Mouse (Mus musculus): ENCODE results near the gene Epn2.

Epn2 gene

GRCm38 (mm10) chr11:61578983-61579877 lies at the start of gene Epn2:
Gene Epn2 (minus strand): TSS chr11:61579687.
- no peak for DNase-seq (ENCODE audit: low spot score)

- DNase-seq (ENCODE audit: low spot score): no peak
These were observed 47.0 kb upstream of the Epn2 start for GRCm38 (mm10) chr11:61626509-61626908.

GRCm38 (mm10) chr11:61625136-61625535 lies 45.6 kb upstream of the Epn2 start:
- DNase-seq (ENCODE audit: low spot score): no peak

- no peak for DNase-seq (ENCODE audit: low spot score)
These were observed 41.3 kb upstream of the Epn2 start for GRCm38 (mm10) chr11:61620762-61621161.

- DNase-seq (ENCODE audit: low spot score): peak; percentile 63
These were observed 40.8 kb upstream of the Epn2 start for GRCm38 (mm10) chr11:61620254-61620670.

GRCm38 (mm10) chr11:61619791-61620241 lies 40.3 kb upstream of the Epn2 start:
- no peak for DNase-seq (ENCODE audit: low spot score)

GRCm38 (mm10) chr11:61619356-61619755 lies 39.9 kb upstream of the Epn2 start:
- no peak for DNase-seq (ENCODE audit: low spot score)

- no peak for DNase-seq (ENCODE audit: low spot score)
These were observed 39.1 kb upstream of the Epn2 start for GRCm38 (mm10) chr11:61618571-61618970.

GRCm38 (mm10) chr11:61618131-61618530 lies 38.6 kb upstream of the Epn2 start:
- DNase-seq (ENCODE audit: low spot score): no peak

- DNase-seq (ENCODE audit: low spot score): no peak
These were observed 37.9 kb upstream of the Epn2 start for GRCm38 (mm10) chr11:61617293-61617975.

GRCm38 (mm10) chr11:61616523-61617292 lies 37.2 kb upstream of the Epn2 start:
- DNase-seq (ENCODE audit: low spot score): no peak

- DNase-seq (ENCODE audit: low spot score): no peak
These were observed 36.4 kb upstream of the Epn2 start for GRCm38 (mm10) chr11:61615686-61616522.

GRCm38 (mm10) chr11:61614401-61614800 lies 34.9 kb upstream of the Epn2 start:
- no peak for DNase-seq (ENCODE audit: low spot score)

GRCm38 (mm10) chr11:61612116-61612635 lies 32.7 kb upstream of the Epn2 start:
- no peak for DNase-seq (ENCODE audit: low spot score)

GRCm38 (mm10) chr11:61611197-61611596 lies 31.7 kb upstream of the Epn2 start:
- DNase-seq (ENCODE audit: low spot score): no peak

- no peak for DNase-seq (ENCODE audit: low spot score)
These were observed 28.6 kb upstream of the Epn2 start for GRCm38 (mm10) chr11:61608072-61608471.

- DNase-seq (ENCODE audit: low spot score): no peak
These were observed 23.2 kb upstream of the Epn2 start for GRCm38 (mm10) chr11:61602705-61603104.

- no peak for DNase-seq (ENCODE audit: low spot score)
These were observed 22.0 kb upstream of the Epn2 start for GRCm38 (mm10) chr11:61601465-61601864.

GRCm38 (mm10) chr11:61598367-61598766 lies 18.9 kb upstream of the Epn2 start:
- DNase-seq (ENCODE audit: low spot score): no peak

- no peak for DNase-seq (ENCODE audit: low spot score)
These were observed 18.0 kb upstream of the Epn2 start for GRCm38 (mm10) chr11:61597471-61597870.

GRCm38 (mm10) chr11:61593069-61593468 lies 13.6 kb upstream of the Epn2 start:
- DNase-seq (ENCODE audit: low spot score): no peak

Data from layer of hippocampus, adult 9-10 months (tissue).